Mouse (Mus musculus): ENCODE results near the gene Egfl8. TPM values are rescaled to one million over a fixed set of nuclear protein-coding genes. Genes with fewer than 3 reads are reported as not detected.

The Egfl8 gene
- polyA plus RNA-seq, 1 experiment from 2014 or later: 15.5 TPM

GRCm38 (mm10) chr17:34632261-34632691, 16.5 kb upstream of the Egfl8 start:
- Histone ChIP-seq H3K4me1 (peaks cover 47% of the 10 kb centered on the region), H3K9ac (peak overlapping the region; percentile 38; the same call in 1 of the 2 replicates), H3K4me2 (replicated peaks) (peak overlapping the region; percentile 86), H3K36me3 (no peaks in the 10 kb centered on the region), H3K4me3 (peak overlapping the region; percentile 24), H3K27me3 (replicated peaks) (peaks cover 45% of the 10 kb centered on the region), H3K9me3 (no peaks in the 10 kb centered on the region), H3K27ac (no peak overlapping the region)
- no peak for ATAC-seq (ENCODE audit: low FRiP score, low read depth)
- WGBS: under 1% methylated on average over 26 of the region's 26 CpGs

GRCm38 (mm10) chr17:34631647-34632046, 15.9 kb upstream of the Egfl8 start:
- H3K9me3 ChIP-seq: no peaks in the 10 kb centered on the region
- peak overlapping the region; percentile 38; the same call in 1 of the 2 replicates for H3K9ac ChIP-seq
- no peaks in the 10 kb centered on the region for H3K36me3 ChIP-seq
- no peak overlapping the region for H3K27ac ChIP-seq
- no peak for ATAC-seq (ENCODE audit: low FRiP score, low read depth)
- peak overlapping the region; percentile 24 for H3K4me3 ChIP-seq
- 3% methylated on average over 12 of the region's 12 CpGs for whole genome bisulfite sequencing
- peak overlapping the region; percentile 86 for H3K4me2 ChIP-seq (replicated peaks)
- peaks cover 47% of the 10 kb centered on the region for H3K4me1 ChIP-seq
- peaks cover 45% of the 10 kb centered on the region for H3K27me3 ChIP-seq (replicated peaks)

- peaks cover 45% of the 10 kb centered on the region for H3K27me3 ChIP-seq (replicated peaks)
- no peaks in the 10 kb centered on the region for H3K36me3 ChIP-seq
- peak overlapping the region; percentile 50 for H3K9ac ChIP-seq
- 2% methylated on average over 47 of the region's 48 CpGs for WGBS
- H3K4me1 ChIP-seq: peaks cover 55% of the 10 kb centered on the region
- peak overlapping the region; percentile 32 for H3K4me3 ChIP-seq
- no peaks in the 10 kb centered on the region for H3K9me3 ChIP-seq
- H3K4me2 ChIP-seq (replicated peaks): peak overlapping the region; percentile 86
- no peak overlapping the region for H3K27ac ChIP-seq
- no peak for ATAC-seq (ENCODE audit: low FRiP score, low read depth)
These were observed 15.1 kb upstream of the Egfl8 start for GRCm38 (mm10) chr17:34630761-34631301.

- H3K4me2 ChIP-seq (replicated peaks): peak overlapping the region; percentile 86
- 13% methylated on average over 12 of the region's 12 CpGs for WGBS
- H3K27ac ChIP-seq: no peak overlapping the region
- no peak for ATAC-seq (ENCODE audit: low FRiP score, low read depth)
- H3K9ac ChIP-seq: 0 out of 2 replicates have a peak overlapping the region, but pooled peaks have one; percentile 50
- no peaks in the 10 kb centered on the region for H3K9me3 ChIP-seq
- no peaks in the 10 kb centered on the region for H3K36me3 ChIP-seq
- H3K4me3 ChIP-seq: peak overlapping the region; percentile 32
- peaks cover 57% of the 10 kb centered on the region for H3K4me1 ChIP-seq
- H3K27me3 ChIP-seq (replicated peaks): peaks cover 45% of the 10 kb centered on the region
These were observed 14.2 kb upstream of the Egfl8 start for GRCm38 (mm10) chr17:34629796-34630603.

GRCm38 (mm10) chr17:34629221-34629751, 13.5 kb upstream of the Egfl8 start, which contains the start of gene Prrt1:
Gene Prrt1, plus strand, starts transcription at chr17:34629533.
- Histone ChIP-seq H3K9me3 (no peaks in the 10 kb centered on the region), H3K27ac (no peak within 1 kb of the TSS), H3K9ac (peak within 1 kb of the TSS; percentile 60), H3K4me2 (replicated peaks) (peak within 1 kb of the TSS; percentile 86), H3K4me3 (peak within 1 kb of the TSS; percentile 60), H3K27me3 (replicated peaks) (peaks cover 45% of the 10 kb centered on the region), H3K4me1 (peaks cover 57% of the 10 kb centered on the region), H3K36me3 (no peaks in the 10 kb centered on the region)
- no peak for ATAC-seq (ENCODE audit: low FRiP score, low read depth)
- 3% methylated on average over 16 of the region's 16 CpGs for WGBS

GRCm38 (mm10) chr17:34628644-34628967, 12.8 kb upstream of the Egfl8 start:
- peaks cover 57% of the 10 kb centered on the region for H3K4me1 ChIP-seq
- H3K27ac ChIP-seq: no peak overlapping the region
- H3K4me2 ChIP-seq (replicated peaks): peak overlapping the region; percentile 86
- peaks cover 45% of the 10 kb centered on the region for H3K27me3 ChIP-seq (replicated peaks)
- ATAC-seq (ENCODE audit: low FRiP score, low read depth): no peak
- peak overlapping the region; percentile 60; the same call in 1 of the 2 replicates for H3K9ac ChIP-seq
- 19% methylated on average over 5 of the region's 5 CpGs for WGBS
- no peaks in the 10 kb centered on the region for H3K9me3 ChIP-seq
- H3K4me3 ChIP-seq: peak overlapping the region; percentile 60; the same call in 1 of the 2 replicates
- H3K36me3 ChIP-seq: peaks cover 7% of the 10 kb centered on the region; the same call in 1 of the 2 replicates

GRCm38 (mm10) chr17:34627943-34628643, 12.3 kb upstream of the Egfl8 start, which contains the start of gene Ppt2:
Gene Ppt2, minus strand, starts transcription at chr17:34628510.
- H3K27ac ChIP-seq: peak within 1 kb of the TSS; percentile 72; the same call in 1 of the 2 replicates
- peaks cover 40% of the 10 kb centered on the region for H3K27me3 ChIP-seq (replicated peaks)
- H3K4me2 ChIP-seq (replicated peaks): peak within 1 kb of the TSS; percentile 86
- H3K9me3 ChIP-seq: no peaks in the 10 kb centered on the region
- H3K4me3 ChIP-seq: peak within 1 kb of the TSS; percentile 60
- H3K4me1 ChIP-seq: peaks cover 57% of the 10 kb centered on the region
- WGBS: 7% methylated on average over 29 of the region's 29 CpGs
- H3K36me3 ChIP-seq: peaks cover 10% of the 10 kb centered on the region; the same call in 1 of the 2 replicates
- H3K9ac ChIP-seq: peak within 1 kb of the TSS; percentile 60
- peak; percentile 11; the same call in 1 of the 2 replicates for ATAC-seq (ENCODE audit: low FRiP score, low read depth)

GRCm38 (mm10) chr17:34627093-34627942, 11.5 kb upstream of the Egfl8 start:
- ATAC-seq (ENCODE audit: low FRiP score, low read depth): peak; percentile 83
- Histone ChIP-seq H3K4me2 (replicated peaks) (peak overlapping the region; percentile 86), H3K27ac (peak overlapping the region; percentile 72; the same call in 1 of the 2 replicates), H3K27me3 (replicated peaks) (peaks cover 32% of the 10 kb centered on the region), H3K36me3 (peaks cover 17% of the 10 kb centered on the region; the same call in 1 of the 2 replicates), H3K9me3 (no peaks in the 10 kb centered on the region), H3K4me1 (peaks cover 55% of the 10 kb centered on the region), H3K4me3 (peak overlapping the region; percentile 60), H3K9ac (peak overlapping the region; percentile 60)
- WGBS: 1% methylated on average over 40 of the region's 45 CpGs

GRCm38 (mm10) chr17:34626773-34627092, 11.0 kb upstream of the Egfl8 start:
- Histone ChIP-seq H3K4me3 (peak overlapping the region; percentile 60), H3K36me3 (peaks cover 22% of the 10 kb centered on the region), H3K4me2 (replicated peaks) (peak overlapping the region; percentile 86), H3K9ac (peak overlapping the region; percentile 60), H3K27ac (peak overlapping the region; percentile 17; the same call in 1 of the 2 replicates), H3K4me1 (peaks cover 49% of the 10 kb centered on the region), H3K9me3 (no peaks in the 10 kb centered on the region), H3K27me3 (replicated peaks) (peaks cover 26% of the 10 kb centered on the region)
- ATAC-seq (ENCODE audit: low FRiP score, low read depth): peak; percentile 27; the same call in 1 of the 2 replicates
- under 1% methylated on average over 18 of the region's 18 CpGs for WGBS

- Histone ChIP-seq H3K9ac (peak overlapping the region; percentile 60), H3K4me3 (peak overlapping the region; percentile 60), H3K36me3 (peaks cover 22% of the 10 kb centered on the region), H3K27me3 (replicated peaks) (peaks cover 21% of the 10 kb centered on the region), H3K9me3 (no peaks in the 10 kb centered on the region), H3K4me1 (peaks cover 44% of the 10 kb centered on the region), H3K27ac (no peak overlapping the region), H3K4me2 (replicated peaks) (peak overlapping the region; percentile 86)
- 55% methylated on average over 16 of the region's 16 CpGs for WGBS
- ATAC-seq (ENCODE audit: low FRiP score, low read depth): no peak
These were observed 10.4 kb upstream of the Egfl8 start for GRCm38 (mm10) chr17:34626062-34626772.

Measured in neural tube, embryonic 12.5 days (tissue).